Mouse (Mus musculus) megakaryocyte, embryonic 14.5 days (primary cell): ENCODE measurements around the gene Tnfrsf14.

ENCODE experiments used
- FLI1 ChIP-seq: IDR thresholded peaks from 2 replicates; pipeline ENCODE4 v1.6.1; 2012; ENCODE audit warnings: low read length, inconsistent platforms, mixed read lengths
- GATA1 ChIP-seq: IDR thresholded peaks from 3 replicates; pipeline ENCODE4 v1.6.1; 2012; ENCODE audit warnings: mixed read lengths, low read length, inconsistent platforms, borderline replicate concordance

DNA sequence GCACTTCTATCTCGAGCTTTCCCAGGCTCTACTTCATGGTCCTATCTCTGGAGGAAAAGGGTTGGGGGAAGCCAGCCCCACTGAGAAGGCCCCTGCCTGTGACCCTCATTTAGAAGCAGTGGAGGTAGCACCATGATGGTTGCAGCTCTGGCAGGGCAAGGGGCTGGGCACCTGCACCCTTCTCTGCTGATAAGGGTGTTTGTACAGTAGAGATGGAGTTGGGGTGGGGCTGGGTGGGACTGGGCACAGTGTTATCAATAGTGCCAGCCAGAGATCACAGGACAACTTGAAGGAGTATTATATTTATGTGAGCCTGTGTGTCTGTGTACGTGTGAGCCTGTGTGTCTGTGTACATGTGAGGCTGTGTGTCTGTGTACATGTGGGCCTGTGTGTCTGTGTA lies 16.7 kb downstream of the Tnfrsf14 start:
- TF ChIP-seq FLI1: no peak
- TF ChIP-seq GATA1: no peak
